Mouse (Mus musculus) MEL (cell line): ENCODE results near the gene Mfsd1. TPM values are rescaled to one million over a fixed set of nuclear protein-coding genes. Genes with fewer than 3 reads are reported as not detected.
A peak's percentile ranks its signal among the peaks of the same experiment; 100 is the strongest.

ENCODE experiments used
- DNase-seq: peaks from one replicate; pipeline ENCODE4 v3.0.0; 2011; ENCODE audit warnings: low read depth, low spot score
- H3K27ac ChIP-seq: 2 replicates; pipeline ENCODE4 v1.5.1; 2012; ENCODE audit warnings: low read depth, mild to moderate bottlenecking, control low read depth, low read length, moderate library complexity; ENCODE audit not compliant: control insufficient read depth
- H3K27me3 ChIP-seq, 2 experiments: fragments of 150-350 bp in 1 of 2; sonication (generic) in 1 of 2; 2 replicates each; pipeline ENCODE4 v1.6.1; 2012; ENCODE audit warnings: low read length in 2 of 2, mild to moderate bottlenecking in 2 of 2, improper control_type of control experiment in 1 of 2, moderate library complexity in 1 of 2; ENCODE audit not compliant: insufficient read depth in 2 of 2, control insufficient read depth in 1 of 2
- H3K36me3 ChIP-seq, 2 experiments: 2 replicates each; pipeline ENCODE4 v1.6.1; 2012 to 2014; ENCODE audit warnings: low read length in 2 of 2, improper control_type of control experiment in 1 of 2, inconsistent platforms in 1 of 2, mild to moderate bottlenecking in 1 of 2; ENCODE audit not compliant: insufficient read depth in 2 of 2, control insufficient read depth in 1 of 2
- H3K4me1 ChIP-seq, 2 experiments: fragments of 150-350 bp in 1 of 2; sonication (generic) in 1 of 2; 2 replicates each; pipeline ENCODE4 v1.6.1; 2012; ENCODE audit warnings: low read length in 2 of 2, improper control_type of control experiment in 1 of 2, mild to moderate bottlenecking in 1 of 2; ENCODE audit not compliant: insufficient read depth in 2 of 2, control insufficient read depth in 1 of 2
- H3K4me3 ChIP-seq, 2 experiments: fragments of 150-350 bp in 1 of 2; sonication (generic) in 1 of 2; 2 replicates each; pipeline ENCODE4 v1.5.1; 2012; ENCODE audit warnings: low read depth in 2 of 2, low read length in 2 of 2, mild to moderate bottlenecking in 2 of 2, moderate library complexity in 2 of 2, control low read depth in 1 of 2, improper control_type of control experiment in 1 of 2; ENCODE audit not compliant: control insufficient read depth in 1 of 2, insufficient read depth in 1 of 2
- H3K79me2 ChIP-seq: 2 replicates; pipeline ENCODE4 v1.6.1; 2012; ENCODE audit warnings: mild to moderate bottlenecking, low read length, moderate library complexity; ENCODE audit not compliant: control insufficient read depth, poor library complexity, insufficient read depth
- H3K9ac ChIP-seq: 2 replicates; pipeline ENCODE4 v1.6.1; 2012; ENCODE audit warnings: low read depth, mild to moderate bottlenecking, control low read depth, low read length, moderate library complexity; ENCODE audit not compliant: control insufficient read depth, poor library complexity, severe bottlenecking
- H3K9me3 ChIP-seq: fragments of 150-350 bp; sonication (generic); replicated peaks from 2 replicates; pipeline ENCODE4 v1.6.1; 2012; ENCODE audit warnings: mild to moderate bottlenecking, low read length, improper control_type of control experiment, moderate library complexity; ENCODE audit not compliant: insufficient read depth
- CHD1 ChIP-seq: IDR thresholded peaks from 2 replicates; pipeline ENCODE4 v1.6.1; 2012; ENCODE audit warnings: low read depth, mild to moderate bottlenecking, inconsistent platforms, low read length, improper control_type of control experiment
- CHD2 ChIP-seq: IDR thresholded peaks from 2 replicates; pipeline ENCODE4 v1.6.1; 2011; ENCODE audit warnings: low read length, improper control_type of control experiment
- CTCF ChIP-seq, 3 experiments: IDR thresholded peaks in 2 of 3; conservative IDR thresholded peaks in 1 of 3; 2 replicates each; pipeline ENCODE4 v1.5.1; 2011 to 2012; ENCODE audit warnings: low read length in 3 of 3, low read depth in 2 of 3, mild to moderate bottlenecking in 2 of 3, improper control_type of control experiment in 1 of 3, inconsistent platforms in 1 of 3, mixed read lengths in 1 of 3, moderate library complexity in 1 of 3; ENCODE audit not compliant: control insufficient read depth in 1 of 3, insufficient read depth in 1 of 3, poor library complexity in 1 of 3, severe bottlenecking in 1 of 3
- E2F4 ChIP-seq: IDR thresholded peaks from 2 replicates; pipeline ENCODE4 v1.6.1; 2011; ENCODE audit warnings: low read depth, low read length, improper control_type of control experiment, borderline replicate concordance
- EP300 ChIP-seq, 2 experiments: IDR thresholded peaks; 2 replicates each; pipeline ENCODE4 v1.6.1; 2011; ENCODE audit warnings: improper control_type of control experiment in 2 of 2, low read length in 2 of 2, low read depth in 1 of 2, mild to moderate bottlenecking in 1 of 2
- HCFC1 ChIP-seq: IDR thresholded peaks from 2 replicates; pipeline ENCODE4 v1.6.1; 2012; ENCODE audit warnings: low read depth, mild to moderate bottlenecking, inconsistent platforms, low read length, improper control_type of control experiment, moderate library complexity
- KAT2A ChIP-seq: conservative IDR thresholded peaks from 2 replicates; pipeline ENCODE4 v1.6.1; 2012; ENCODE audit warnings: low read depth, low read length, improper control_type of control experiment, inconsistent platforms
- MAFK ChIP-seq: IDR thresholded peaks from 2 replicates; pipeline ENCODE4 v1.6.1; 2011; ENCODE audit warnings: low read depth, mild to moderate bottlenecking, low read length, improper control_type of control experiment, borderline replicate concordance
- MAX ChIP-seq: IDR thresholded peaks from 2 replicates; pipeline ENCODE4 v1.6.1; 2011; ENCODE audit warnings: low read length, improper control_type of control experiment
- MEF2A ChIP-seq: IDR thresholded peaks from 2 replicates; pipeline ENCODE4 v1.6.1; 2014; ENCODE audit warnings: low read depth, mild to moderate bottlenecking, inconsistent platforms, low read length, improper control_type of control experiment; ENCODE audit not compliant: poor library complexity, insufficient replicate concordance, severe bottlenecking; ENCODE audit errors: extremely low read depth
- MXI1 ChIP-seq: IDR thresholded peaks from 2 replicates; pipeline ENCODE4 v1.6.1; 2011; ENCODE audit warnings: mild to moderate bottlenecking, low read depth, low read length, improper control_type of control experiment
- MYC ChIP-seq: IDR thresholded peaks from 2 replicates; pipeline ENCODE4 v1.6.1; 2011; ENCODE audit warnings: low read depth, mild to moderate bottlenecking, low read length, improper control_type of control experiment, moderate library complexity
- NELFE ChIP-seq: IDR thresholded peaks from 2 replicates; pipeline ENCODE4 v1.6.1; 2011; ENCODE audit warnings: low read depth, low read length, improper control_type of control experiment
- NRF1 ChIP-seq: IDR thresholded peaks from 2 replicates; pipeline ENCODE4 v1.6.1; 2014; ENCODE audit warnings: low read depth, mild to moderate bottlenecking, inconsistent platforms, low read length, improper control_type of control experiment, moderate library complexity; ENCODE audit not compliant: poor library complexity, insufficient read depth, severe bottlenecking
- POLR2A ChIP-seq, 2 experiments: IDR thresholded peaks; 2 replicates each; pipeline ENCODE4 v1.6.1; 2011 to 2012; ENCODE audit warnings: low read length in 2 of 2, mild to moderate bottlenecking in 2 of 2, control low read depth in 1 of 2, improper control_type of control experiment in 1 of 2, low read depth in 1 of 2, moderate library complexity in 1 of 2; ENCODE audit not compliant: control insufficient read depth in 1 of 2, insufficient read depth in 1 of 2, poor library complexity in 1 of 2
- RAD21 ChIP-seq: IDR thresholded peaks from 2 replicates; pipeline ENCODE4 v1.6.1; 2011; ENCODE audit warnings: mild to moderate bottlenecking, low read depth, low read length, improper control_type of control experiment
- SIN3A ChIP-seq: IDR thresholded peaks from 2 replicates; pipeline ENCODE4 v1.6.1; 2012; ENCODE audit warnings: low read length, improper control_type of control experiment, inconsistent platforms
- SMC3 ChIP-seq: IDR thresholded peaks from 2 replicates; pipeline ENCODE4 v1.6.1; 2011; ENCODE audit warnings: low read depth, low read length, improper control_type of control experiment
- TAL1 ChIP-seq: IDR thresholded peaks from 2 replicates; pipeline ENCODE4 v1.6.1; 2012; ENCODE audit warnings: mild to moderate bottlenecking, inconsistent platforms, low read length, moderate library complexity, mixed read lengths
- TCF12 ChIP-seq: IDR thresholded peaks from 2 replicates; pipeline ENCODE4 v1.6.1; 2014; ENCODE audit warnings: low read depth, mild to moderate bottlenecking, inconsistent platforms, low read length, improper control_type of control experiment, moderate library complexity
- UBTF ChIP-seq: IDR thresholded peaks from 2 replicates; pipeline ENCODE4 v1.6.1; 2012; ENCODE audit warnings: low read depth, mild to moderate bottlenecking, inconsistent platforms, low read length, improper control_type of control experiment, moderate library complexity, borderline replicate concordance; ENCODE audit not compliant: insufficient read depth
- USF1 ChIP-seq: IDR thresholded peaks from 2 replicates; pipeline ENCODE4 v1.6.1; 2014; ENCODE audit warnings: low read depth, mild to moderate bottlenecking, inconsistent platforms, low read length, improper control_type of control experiment, moderate library complexity
- USF2 ChIP-seq, 2 experiments: IDR thresholded peaks; 2 replicates each; pipeline ENCODE4 v1.6.1; 2011 to 2012; ENCODE audit warnings: improper control_type of control experiment in 2 of 2, low read length in 2 of 2, borderline replicate concordance in 1 of 2, inconsistent platforms in 1 of 2, low read depth in 1 of 2, mild to moderate bottlenecking in 1 of 2; ENCODE audit not compliant: insufficient read depth in 1 of 2
- ZC3H11A ChIP-seq: IDR thresholded peaks from 2 replicates; pipeline ENCODE4 v1.6.1; 2012; ENCODE audit warnings: low read depth, mild to moderate bottlenecking, inconsistent platforms, low read length, improper control_type of control experiment
- polyA plus RNA-seq, 2 experiments: library from polyadenylated mRNA; stranded (reverse) in 1 of 2; unstranded in 1 of 2; fragments of >175 nt in 1 of 2; fragments of >200 nt in 1 of 2; gene quantifications; 2 replicates each; pipeline versions ENCODE4 v1.2.1 to v1.2.4; 2012; ENCODE audit warnings: low replicate concordance in 2 of 2, low read depth in 1 of 2; ENCODE audit not compliant: insufficient read length in 2 of 2, insufficient read depth in 1 of 2, missing spikeins in 1 of 2
- total RNA-seq: library from RNA; depleted of rRNA; stranded (reverse); fragments of 300-350 nt; gene quantifications from 2 replicates; pipeline ENCODE4 v1.2.3, GENCODE M21; 2012

Gene Mfsd1
- total and polyA plus RNA-seq, 3 experiments, result 36.2 to 39.6 TPM; not detected in 1

DNA sequence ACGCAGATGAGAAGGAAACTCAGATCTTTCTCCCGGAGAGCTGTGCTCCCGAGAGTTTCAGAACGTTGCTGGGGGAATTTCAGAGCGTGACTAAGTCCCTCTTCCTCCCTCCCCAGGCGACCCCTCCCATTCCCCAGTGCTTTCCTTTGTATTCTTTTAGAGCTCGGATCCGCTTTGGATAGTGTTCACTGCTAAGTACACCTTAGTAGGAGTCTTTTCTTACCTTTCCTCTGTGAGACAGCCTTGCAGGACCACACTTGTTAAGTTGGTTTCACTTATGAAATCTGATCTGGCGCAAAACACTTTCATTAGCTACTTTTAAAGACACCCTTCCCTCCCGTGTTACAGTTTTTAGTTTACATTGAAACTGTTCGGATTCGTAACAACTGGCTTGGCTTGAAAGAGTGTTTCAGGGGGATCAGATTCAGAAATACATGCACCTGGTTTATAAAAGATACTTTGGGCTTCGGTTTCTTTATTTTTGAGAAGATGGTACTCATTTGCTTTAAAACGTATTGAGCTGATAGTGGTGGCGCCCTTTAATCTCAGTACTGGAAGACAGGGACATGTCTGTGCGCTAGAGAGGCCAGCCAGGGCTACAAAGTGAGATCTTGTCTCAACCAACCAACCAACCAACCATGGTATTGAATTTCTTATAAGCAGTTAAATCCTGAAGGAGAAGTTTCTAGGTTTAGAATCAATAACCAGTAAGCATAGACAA lies 744 bp downstream of the Mfsd1 start:
- Histone ChIP-seq H3K4me3 (peak overlapping the region; percentile 72 to 90), H3K27ac (no peak overlapping the region; the same call in 1 of the 2 replicates), H3K9me3 (no peaks in the 10 kb centered on the region), H3K36me3 (peaks cover 2 to 18% of the 10 kb centered on the region in 2 experiments), H3K79me2 (peaks cover 6% of the 10 kb centered on the region), H3K27me3 (no peaks in the 10 kb centered on the region), H3K4me1 (peaks cover 0 to 10% of the 10 kb centered on the region in 2 experiments; a peak in 2 of 4 replicates), H3K9ac (peak overlapping the region; percentile 82)
- DNase-seq, result no peak
- TF ChIP-seq MXI1 (no peak), USF1 (no peak), MAX (no peak), NRF1 (no peak), RAD21 (no peak), SMC3 (no peak), MEF2A (no peak), MYC (no peak), UBTF (no peak), KAT2A (no peak), HCFC1 (no peak), CHD2 (no peak), TAL1 (no peak), EP300 (IDR thresholded peaks at IDR 0.05; ENCODE audit: low read depth in 1 of 2, low read length in 2 of 2) (no peak), CHD1 (no peak), SIN3A (no peak), CTCF (IDR thresholded peaks at IDR 0.05 in 2 of 3, conservative IDR thresholded peaks at IDR 0.05 in 1 of 3; ENCODE audit: control insufficient read depth in 1 of 3, insufficient read depth in 1 of 3, low read depth in 2 of 3, low read length in 3 of 3, poor library complexity in 1 of 3, severe bottlenecking in 1 of 3) (no peak), NELFE (no peak), POLR2A (IDR thresholded peaks at IDR 0.05; ENCODE audit: control insufficient read depth in 1 of 2, insufficient read depth in 1 of 2, low read depth in 1 of 2, low read length in 2 of 2, poor library complexity in 1 of 2) (no peak)

DNA sequence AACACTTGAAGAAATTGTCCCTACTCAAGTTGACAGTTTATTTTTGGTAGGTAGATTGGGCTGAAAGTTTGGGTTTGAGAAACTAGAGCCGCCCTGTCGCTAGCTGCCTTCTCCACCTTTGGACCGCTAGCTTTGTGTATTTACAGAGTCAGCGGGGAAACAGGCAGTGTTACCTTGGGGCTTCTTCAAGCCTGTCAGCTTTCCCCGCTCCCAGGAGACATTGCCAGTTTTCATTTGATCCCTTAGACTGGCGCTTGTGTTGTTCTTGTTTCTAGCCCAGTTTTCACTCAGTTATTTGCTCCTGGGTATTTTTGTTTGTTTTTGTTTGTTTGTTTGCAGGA lies 1.3 kb downstream of the Mfsd1 start:
- Histone ChIP-seq H3K36me3 (peaks cover 4 to 18% of the 10 kb centered on the region in 2 experiments), H3K4me3 (no peak overlapping the region), H3K79me2 (peaks cover 6% of the 10 kb centered on the region), H3K27ac (no peak overlapping the region), H3K4me1 (peaks cover 0 to 10% of the 10 kb centered on the region in 2 experiments; a peak in 2 of 4 replicates), H3K9me3 (no peaks in the 10 kb centered on the region), H3K9ac (no peak overlapping the region), H3K27me3 (no peaks in the 10 kb centered on the region)
- TF ChIP-seq E2F4 (no peak), MAFK (no peak), EP300 (IDR thresholded peaks at IDR 0.05; ENCODE audit: low read depth in 1 of 2, low read length in 2 of 2) (no peak), NRF1 (no peak), ZC3H11A (no peak), CHD2 (no peak), TCF12 (no peak), UBTF (no peak), TAL1 (no peak), NELFE (no peak), USF2 (IDR thresholded peaks at IDR 0.05; ENCODE audit: borderline replicate concordance in 1 of 2, insufficient read depth in 1 of 2, low read depth in 1 of 2, low read length in 2 of 2) (no peak)
- no peak for DNase-seq
